Mouse (Mus musculus): ENCODE results near the gene Ica1. TPM values are rescaled to one million over a fixed set of nuclear protein-coding genes. Genes with fewer than 3 reads are reported as not detected.
A peak's percentile ranks its signal among the peaks of the same experiment; 100 is the strongest.

Ica1 gene
- total RNA-seq, 2 experiments from 2014 or later, result 17.5 to 25.5 TPM

DNA sequence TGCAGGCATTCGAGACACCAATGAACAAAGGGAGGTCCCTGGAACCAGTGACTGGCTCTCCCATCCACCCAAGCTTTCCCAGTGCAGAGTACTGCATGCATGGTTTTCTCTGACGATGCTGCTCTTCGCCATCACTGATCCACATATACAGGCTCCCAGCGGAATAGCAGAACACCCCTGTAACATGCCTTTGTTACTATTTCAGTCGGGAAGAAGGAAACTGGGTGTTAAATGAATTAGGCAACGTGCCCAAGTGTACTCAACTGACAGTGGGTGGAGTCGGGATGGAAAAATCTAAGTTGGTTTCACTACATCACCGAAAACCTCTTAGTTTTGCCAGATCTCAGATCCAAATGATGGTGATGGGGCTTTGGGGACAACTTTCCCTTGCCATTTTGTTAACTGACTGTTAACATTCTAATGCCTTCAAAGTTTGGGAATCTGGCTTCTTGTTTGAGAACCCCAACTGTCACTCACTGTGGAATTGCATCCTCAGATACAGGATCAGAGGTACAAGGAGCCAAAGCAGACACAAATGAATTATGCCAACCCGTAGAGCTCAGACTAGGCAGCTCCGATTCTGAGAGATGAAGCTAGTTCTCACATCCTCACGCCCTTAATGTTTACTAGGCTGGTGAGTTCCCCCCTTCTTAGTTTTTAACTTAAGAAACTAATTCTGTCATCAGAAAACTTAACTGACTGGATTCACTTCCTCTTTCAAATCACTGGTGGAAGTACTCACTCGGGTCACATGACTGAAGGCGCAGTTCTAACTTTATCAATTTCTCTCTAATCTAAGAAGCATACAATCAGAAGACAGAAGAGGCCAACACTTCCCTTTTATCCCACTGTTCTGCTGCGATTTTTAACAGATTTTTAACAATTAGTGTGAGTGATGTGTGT is 91.4 kb downstream of the Ica1 start:
- no peak for DNase-seq

DNA sequence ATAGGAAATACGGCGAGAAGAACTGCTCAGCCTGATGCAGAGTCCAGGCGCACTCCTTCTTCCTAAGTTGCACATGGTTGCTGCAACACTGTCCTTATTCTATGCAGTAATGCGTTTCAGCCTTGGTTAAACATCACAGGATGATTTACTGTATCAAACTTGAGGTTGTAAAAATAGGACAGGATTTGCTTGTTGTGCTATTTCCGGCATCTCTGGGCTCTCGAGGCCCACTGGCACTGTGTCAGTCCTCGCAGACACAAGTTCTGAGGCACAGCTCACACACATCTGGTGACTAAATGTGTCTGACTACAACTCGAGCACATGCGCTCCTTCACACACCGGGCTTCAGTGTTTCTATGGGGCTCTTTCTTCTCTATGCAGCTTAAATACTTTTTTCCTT is 94.9 kb downstream of the Ica1 start:
- DNase-seq, result no peak

DNA sequence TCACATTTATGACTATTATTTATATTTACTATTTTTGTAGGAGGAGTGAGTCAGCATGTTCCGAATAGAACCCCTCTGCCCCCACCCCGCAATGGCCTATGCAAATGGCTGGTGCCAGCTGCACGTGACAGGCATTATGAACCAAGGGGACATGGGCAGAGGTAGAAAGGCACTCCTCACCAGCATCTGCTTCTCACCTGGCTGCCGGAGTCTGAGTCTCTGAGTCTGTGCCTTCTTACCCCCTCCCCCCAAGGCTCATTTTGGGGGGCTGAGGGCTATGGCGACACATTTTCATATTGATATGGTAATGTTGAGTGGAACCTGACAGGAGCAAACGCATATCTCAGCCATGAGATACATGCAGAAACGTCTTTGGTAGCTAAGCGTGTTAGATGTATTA is 97.4 kb downstream of the Ica1 start:
- DNase-seq, result no peak

GRCm38 (mm10) chr6:8673013-8673412 is 105.3 kb downstream of the Ica1 start:
- DNase-seq, result no peak

DNA sequence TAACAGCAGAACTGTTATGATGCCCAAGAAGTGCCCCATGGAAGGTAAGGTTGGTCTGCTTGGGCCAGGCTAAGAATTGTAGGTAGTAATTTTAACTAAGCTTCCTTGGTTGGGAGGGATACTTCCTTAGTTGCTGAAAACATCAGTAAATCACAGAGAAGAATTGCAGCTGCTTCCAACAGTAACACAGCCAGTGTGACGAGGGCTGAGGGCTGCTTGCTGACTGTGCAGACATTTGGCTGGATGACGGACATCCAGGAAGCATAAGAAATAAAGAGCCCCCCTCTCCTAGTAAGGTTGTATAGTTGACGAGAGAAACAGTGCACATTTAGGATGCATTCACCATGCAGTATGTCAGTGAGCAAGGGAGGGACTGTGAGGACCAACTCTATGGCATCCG is 108.9 kb downstream of the Ica1 start:
- DNase-seq, result no peak

DNA sequence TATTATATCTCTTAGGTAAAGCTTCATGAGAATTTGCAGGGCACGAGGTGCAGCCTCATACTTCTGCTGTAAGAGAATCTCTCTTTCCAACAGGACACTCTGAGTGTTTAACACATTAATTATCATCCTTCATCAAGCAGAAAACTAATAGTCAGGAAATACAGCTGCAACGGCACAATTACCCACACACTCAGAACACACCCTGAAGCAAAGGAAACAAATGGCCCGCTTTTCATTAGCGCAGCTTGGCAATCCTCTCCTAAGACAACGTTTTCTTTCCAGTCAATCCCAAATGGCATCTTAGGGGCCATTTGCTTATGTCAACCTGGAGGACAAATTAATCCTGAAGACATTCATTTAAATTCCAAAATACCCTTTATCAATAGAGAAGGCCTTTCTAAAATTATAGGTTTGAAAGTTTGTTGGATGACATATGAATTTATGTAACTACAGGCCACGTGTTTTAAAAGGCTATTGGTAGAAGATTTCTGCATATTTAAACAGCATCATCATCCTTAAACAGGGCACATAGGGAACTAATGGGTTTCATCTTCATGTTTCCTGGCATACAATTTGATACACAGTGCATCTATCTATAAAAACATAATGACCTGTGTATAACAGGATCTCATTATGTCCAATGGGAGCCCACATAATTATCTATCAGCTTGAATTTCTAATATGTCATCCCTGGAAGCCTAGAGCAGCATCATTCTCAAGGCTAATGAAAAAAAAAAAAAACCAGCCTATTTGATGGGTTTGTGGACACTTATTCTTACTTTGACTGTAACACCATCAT is 110.1 kb downstream of the Ica1 start:
- DNase-seq, result no peak

- DNase-seq, result peak; percentile 14
Observed at GRCm38 (mm10) chr6:8665786-8666185, 112.5 kb downstream of the Ica1 start.

GRCm38 (mm10) chr6:8664956-8665355 is 113.3 kb downstream of the Ica1 start:
- no peak for DNase-seq

DNA sequence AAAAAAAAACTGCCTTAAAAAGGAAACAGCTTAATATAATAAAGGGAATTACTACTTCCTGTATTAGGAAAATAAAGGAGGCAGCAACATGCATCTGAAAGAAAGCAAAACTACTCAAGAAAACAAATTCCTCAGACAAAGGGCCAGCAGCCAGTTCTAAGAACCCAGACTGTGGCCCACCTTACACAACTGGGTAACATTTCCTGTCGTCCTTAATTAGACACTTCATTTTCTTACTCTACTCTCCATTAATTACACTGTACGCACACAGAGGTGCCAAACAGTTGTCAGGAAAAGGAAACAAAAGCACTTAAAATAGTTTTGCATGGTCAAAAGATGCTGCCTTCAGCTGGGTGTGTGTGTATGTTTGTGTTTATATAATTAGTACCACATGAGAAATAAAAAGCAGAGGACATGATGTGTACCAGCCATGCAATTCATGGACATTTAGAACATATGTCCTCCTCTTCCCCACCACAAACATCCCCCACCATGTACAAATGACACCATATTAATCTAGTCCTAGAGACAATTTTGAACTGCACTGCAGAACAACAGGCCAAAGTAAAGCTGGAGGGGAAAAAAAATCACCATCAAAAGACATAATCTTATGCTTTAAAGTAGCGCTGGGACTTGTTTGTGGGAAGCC is 115.1 kb downstream of the Ica1 start:
- DNase-seq, result no peak

DNA sequence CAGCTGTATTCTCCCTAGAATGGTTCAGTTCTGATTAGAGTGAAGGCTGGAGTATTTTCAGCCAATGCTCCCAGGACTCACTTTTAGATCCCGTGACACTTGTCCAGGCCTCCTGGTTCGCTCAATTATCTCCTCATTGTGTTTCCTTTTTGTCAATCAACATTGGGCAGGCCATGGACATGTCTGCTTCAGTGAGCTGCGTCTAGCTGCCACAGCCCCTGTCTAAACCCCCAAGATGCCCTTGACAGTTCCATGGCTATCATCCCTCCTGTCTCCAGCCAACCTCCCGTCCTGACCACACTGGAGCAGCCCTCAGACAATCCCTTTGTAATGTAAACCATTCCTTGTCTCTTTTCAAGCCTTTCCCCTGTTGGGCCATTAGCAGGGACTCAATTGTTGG is 116.9 kb downstream of the Ica1 start:
- DNase-seq, result no peak

DNA sequence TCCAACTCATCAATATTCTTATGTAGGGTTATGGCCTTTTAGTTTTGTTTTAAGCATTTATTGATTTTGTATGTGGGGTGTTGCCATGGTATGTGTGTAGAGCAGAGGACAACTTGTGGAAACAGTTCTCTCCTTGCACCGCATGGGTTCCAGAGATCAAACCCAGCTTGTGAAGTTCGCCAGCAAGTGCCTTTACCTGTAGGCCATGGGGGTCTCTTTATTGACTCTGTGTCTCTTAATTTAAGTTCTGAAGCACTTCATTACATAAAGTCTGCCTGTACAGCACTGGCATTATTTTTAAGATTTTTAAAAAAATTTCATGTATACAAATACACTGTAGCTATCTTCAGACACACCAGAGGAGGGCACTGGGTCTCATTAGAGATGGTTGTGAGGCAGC is 118.2 kb downstream of the Ica1 start:
- DNase-seq, result no peak

- no peak for DNase-seq
Observed at GRCm38 (mm10) chr6:8659194-8659959, 118.9 kb downstream of the Ica1 start.

DNA sequence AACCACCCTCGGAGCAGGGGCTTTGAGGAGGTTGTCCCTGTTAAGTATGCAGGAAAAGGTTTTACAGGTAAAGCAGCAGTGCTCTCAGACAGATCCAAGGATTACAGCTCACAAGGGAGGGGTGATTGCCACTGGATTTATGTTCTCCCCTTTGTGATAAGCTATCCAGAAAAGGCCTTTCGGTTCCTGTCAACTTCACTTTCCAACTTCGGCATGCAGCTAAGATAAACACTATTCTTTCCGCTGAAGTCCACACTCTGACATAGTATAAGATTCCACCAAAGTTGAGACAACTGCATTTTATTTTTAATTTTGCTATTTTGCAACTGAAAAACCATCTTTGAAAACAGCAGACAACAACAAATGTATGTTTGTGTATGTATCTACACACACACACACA is 119.9 kb downstream of the Ica1 start:
- DNase-seq, result no peak

DNA sequence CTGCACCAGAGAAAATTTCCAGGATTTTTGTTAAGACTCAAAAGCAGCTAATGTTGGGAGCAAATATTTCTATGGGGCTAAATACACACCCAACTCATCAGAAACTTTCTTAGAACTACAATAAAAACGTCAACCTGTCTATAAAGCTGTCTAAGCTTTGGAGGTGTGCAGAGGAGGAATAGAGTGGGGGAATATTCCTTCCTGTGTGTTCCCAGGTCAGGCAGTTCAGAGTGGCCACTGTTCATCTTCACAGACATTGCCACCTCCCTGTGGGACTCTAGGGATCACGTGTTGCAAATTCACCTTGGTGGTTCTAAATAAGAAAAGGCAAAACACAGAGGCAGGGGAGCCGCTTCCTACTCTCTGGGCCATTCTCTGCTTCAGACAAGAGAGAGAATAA is 120.8 kb downstream of the Ica1 start:
- DNase-seq, result no peak

DNA sequence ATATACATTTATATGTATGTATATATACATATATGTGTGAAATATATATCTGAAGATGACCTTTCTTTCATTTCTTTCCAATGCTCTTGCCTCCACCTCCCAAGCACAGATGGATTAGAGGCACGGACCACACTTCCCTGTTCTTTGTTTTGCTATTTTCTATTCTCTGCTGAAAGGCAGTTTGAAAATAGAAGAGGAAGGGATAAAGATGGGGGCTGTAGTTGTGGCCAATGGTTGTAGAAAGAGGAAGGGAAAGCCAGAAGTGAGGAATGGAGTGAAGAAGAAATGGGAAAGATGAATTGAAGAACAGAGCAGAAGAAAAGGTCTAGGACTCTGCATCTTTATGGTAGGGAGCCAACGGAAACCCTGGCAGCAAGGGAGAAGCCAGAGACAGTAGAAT is 122.8 kb downstream of the Ica1 start:
- no peak for DNase-seq

DNA sequence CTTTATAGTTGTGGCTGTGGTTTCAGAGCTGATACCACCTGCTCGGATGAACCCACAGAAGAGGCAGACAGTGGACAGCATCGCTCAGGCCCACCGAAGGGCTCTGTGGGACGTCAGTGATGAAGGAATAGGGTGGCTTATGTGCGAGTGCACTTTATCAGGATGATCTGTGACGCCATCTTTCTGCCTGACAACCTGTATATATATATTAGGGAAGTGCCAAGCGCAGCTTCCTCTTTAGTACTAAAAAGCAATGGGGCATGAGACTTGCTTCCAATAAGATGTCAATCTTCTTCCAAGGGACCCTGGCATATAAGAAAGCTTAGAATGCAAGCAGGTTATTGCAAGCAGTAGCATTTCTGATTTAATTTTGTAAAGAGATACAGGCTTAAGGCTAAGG is 127.9 kb downstream of the Ica1 start:
- no peak for DNase-seq

DNA sequence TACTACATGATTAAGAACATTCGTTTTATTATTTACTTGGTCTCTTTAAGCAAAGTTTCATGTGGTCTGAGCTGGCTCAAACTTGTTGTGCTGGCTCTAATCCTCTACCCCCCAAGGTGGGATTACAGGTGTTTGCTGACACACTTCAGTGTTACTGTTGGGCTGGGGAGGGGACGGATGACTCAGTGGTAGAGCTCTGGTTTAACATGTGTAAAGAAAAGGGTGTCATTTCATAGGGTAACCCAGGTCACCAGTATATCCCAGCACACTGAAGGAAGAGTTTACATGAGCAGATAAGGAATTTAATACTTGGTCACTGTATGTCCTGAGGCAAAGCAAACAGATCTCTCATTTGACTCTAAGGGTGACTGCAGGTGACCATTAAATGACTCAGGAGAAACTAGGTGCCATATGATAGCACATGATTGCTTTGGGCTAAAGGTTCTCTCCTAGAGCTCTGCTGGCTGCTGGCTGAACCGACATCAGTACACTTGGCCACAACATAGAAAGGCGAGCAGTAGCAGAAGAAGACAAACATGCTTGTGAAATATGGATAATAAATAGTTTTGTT is 128.9 kb downstream of the Ica1 start:
- no peak for DNase-seq

- DNase-seq, result no peak
Observed at GRCm38 (mm10) chr6:8648185-8648901, 129.9 kb downstream of the Ica1 start.

DNA sequence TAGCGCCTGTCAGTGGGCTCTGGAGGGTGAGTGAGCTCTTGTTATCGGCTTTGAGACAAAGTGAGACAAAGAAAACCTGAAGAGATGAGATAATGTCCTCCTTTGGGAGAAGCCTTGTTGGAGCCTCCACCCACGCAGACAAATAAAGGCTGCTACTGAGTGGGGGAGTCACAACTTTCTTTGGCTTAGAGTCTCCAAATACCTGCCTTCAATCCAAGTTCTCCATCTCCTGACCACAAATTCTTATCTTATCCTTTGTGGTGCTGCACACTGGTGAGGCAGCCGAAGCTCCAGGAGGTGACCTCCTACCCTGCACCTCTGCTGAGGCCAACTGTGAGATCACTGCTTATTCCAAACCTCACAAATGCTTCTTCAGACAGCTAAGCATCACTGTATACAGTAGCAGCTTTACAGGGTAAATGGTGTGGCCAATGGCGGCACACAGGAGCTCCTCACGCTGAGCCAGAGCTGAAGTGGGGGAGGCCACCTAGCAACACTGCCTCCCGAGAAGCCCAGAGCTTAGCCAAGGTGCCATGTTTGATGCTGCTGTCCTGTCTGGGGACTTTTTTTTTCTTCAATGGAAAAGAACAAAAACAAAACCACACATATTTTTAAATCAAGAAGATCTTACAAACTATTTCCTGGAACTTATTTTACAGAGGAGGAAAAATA is 130.6 kb downstream of the Ica1 start:
- DNase-seq, result no peak

DNA sequence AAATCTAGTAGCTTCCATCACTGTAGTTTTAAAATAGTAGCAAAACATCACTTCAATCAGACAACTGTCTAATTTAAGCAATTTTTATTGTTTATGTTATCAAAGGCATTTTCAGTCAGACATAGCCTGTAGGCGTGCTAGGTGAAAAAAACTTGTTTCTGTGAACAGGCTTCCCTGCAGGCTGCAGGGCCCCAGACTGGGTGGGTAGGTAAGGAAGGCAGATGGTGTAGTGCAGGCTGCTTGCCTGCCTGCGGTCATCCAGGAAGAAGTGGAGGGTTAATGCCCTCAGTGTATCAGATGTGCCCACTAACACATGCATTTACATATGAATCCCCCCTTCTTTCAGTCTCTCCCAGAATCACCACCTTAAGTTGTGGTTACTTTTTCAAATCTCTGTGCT is 132.6 kb downstream of the Ica1 start:
- DNase-seq, result no peak

DNA sequence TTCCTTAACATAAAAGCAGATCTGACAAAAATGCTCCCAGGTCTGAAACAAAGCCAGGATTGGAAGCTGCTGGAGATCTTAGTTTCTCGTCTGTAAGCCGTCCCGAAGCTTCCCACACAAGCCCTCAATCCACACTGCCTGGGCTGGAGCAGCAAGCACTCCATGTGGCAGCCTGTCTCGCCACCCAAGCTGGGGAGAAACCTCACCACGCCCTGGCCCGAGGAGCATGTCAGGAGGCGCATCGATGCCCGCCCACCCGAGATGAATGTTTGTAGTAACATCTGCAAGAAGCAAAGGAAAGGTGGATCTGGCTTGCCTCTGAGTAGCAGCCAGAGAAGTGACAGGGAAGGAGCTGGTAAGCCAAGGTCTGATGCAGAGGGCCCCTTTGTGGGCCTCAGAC is 133.6 kb downstream of the Ica1 start:
- DNase-seq, result no peak

Data from adrenal gland, postnatal 10 days (tissue).